Mouse (Mus musculus): ENCODE data around the gene Trappc2. TPM values are rescaled to one million over a fixed set of nuclear protein-coding genes. Genes with fewer than 3 reads are reported as not detected.

Gene Trappc2
- 14.5 TPM for polyA plus RNA-seq (2017; shearing (Covaris generic))

DNA sequence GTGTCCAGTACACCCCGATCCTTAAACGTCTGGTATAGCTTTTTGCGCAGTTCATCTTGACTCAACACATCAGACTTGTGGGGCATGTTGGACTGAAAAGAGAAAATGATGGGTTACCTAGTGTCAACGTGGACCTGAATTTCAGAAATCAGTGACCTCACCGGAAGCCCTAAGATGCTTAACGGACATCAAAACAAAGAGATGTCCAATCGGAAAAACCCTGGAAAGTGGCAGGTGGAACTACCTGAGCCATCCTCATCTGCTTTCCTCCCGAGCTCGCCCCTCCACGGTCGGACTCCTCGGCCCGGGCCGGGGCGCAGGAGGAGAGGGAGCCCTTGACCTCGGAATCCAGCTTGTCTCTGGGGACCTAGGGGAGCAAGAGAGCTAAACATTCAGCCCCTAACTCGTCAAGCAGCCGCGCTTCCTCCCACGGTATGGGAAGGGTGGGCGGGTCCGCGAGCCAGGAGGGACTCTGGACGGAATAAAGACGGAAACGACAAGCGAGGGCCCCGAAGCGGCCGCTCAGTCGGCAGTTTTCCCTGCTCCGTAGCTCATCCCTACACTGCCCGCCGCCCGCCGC, at the start of gene Trappc2:
Gene Trappc2 (plus strand): TSS at position 539 of the 580 bp plus-strand sequence.

DNA sequence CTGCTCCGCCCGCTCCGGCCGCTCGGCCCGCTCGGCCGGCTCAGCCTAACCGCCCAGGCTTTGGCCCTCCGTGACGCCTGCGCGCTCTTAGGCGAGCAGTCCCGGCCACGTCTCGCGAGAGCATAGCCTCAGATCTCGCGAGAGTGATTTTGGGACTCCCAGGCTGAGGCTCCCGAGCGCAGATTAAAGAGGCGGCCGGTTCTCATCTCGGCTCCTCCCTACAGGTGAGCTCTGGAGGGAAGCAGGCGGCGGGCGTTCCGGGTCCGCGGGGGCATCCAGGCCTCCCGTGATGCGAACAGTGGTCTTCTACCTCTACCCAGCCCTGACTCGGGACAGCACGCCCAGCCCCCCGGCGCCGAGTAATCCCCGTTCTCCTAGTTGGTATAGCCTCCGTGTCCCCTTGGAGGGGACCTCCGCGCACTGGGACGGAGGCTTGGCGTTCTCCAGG, 266 bp downstream of the Trappc2 start, which contains the start of gene Ofd1:
Gene Ofd1 (minus strand): TSS at position 89 of the 448 bp plus-strand sequence.

DNA sequence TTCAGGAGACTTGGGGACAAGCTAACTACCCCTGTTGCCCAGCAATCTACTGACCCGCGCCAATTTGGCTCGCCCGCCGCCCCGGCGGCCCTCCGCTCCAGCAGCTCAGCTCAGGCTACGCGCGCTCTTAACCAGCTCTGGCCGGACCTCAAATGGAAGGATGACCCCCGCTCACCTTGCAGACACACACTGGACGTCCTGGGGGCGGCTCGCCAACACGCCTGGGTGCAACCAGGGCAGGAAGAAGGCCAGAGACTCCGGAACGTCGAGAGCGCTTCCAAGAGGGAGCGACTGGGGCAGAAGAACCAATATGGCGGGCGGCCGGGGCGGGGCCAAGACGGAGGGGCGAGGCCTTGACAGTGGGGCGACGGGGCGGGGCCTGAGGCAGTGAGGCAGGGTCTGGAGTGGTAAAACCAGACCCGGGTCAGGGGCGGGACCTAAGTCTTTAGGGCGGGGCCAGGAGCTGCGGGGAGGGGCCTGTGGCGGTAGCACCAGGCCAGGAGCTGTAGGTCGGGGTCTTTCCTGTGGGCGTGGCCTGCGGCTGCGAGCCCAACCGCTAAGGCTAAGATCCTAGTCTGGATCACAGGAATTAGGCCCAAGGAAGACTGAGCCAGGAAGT, 39.1 kb downstream of the Trappc2 start, which contains the start of gene Rab9:
Gene Rab9 (minus strand): TSS at position 503 of the 619 bp plus-strand sequence.

Other genes with a start within 250 kb of the Trappc2 start
- 8.7 TPM for gene Gpm6b, start 201.7 kb upstream of the Trappc2 start, polyA plus RNA-seq (2017; shearing (Covaris generic))
- gene Ofd1, start 130 bp downstream of the Trappc2 start, polyA plus RNA-seq (2017; shearing (Covaris generic)): 7.1 TPM
- gene Rab9, start 39.3 kb downstream of the Trappc2 start, polyA plus RNA-seq (2017; shearing (Covaris generic)): 28.4 TPM
- 3.5 TPM for gene Tceanc, start 78.0 kb downstream of the Trappc2 start, polyA plus RNA-seq (2017; shearing (Covaris generic))
- not detected for gene Egfl6, start 145.1 kb downstream of the Trappc2 start, polyA plus RNA-seq (2017; shearing (Covaris generic))